Mouse (Mus musculus): ENCODE data around the gene Prr5.

- TF ChIP-seq CTCF (conservative IDR thresholded peaks at IDR 0.05; ENCODE audit: insufficient read depth, insufficient read length, low read depth, low read length) = no peak
- TF ChIP-seq POLR2A (IDR thresholded peaks at IDR 0.05; ENCODE audit: low read depth, low read length) = no peak
Observed at GRCm38 (mm10) chr15:84621722-84622428, 47.5 kb upstream of the Prr5 start.
